Mouse (Mus musculus): ENCODE results near the gene Dynlrb2. TPM values are rescaled to one million over a fixed set of nuclear protein-coding genes. Genes with fewer than 3 reads are reported as not detected.

Dynlrb2 gene
- polyA plus RNA-seq, 1 experiment from 2014 or later: 126 TPM

DNA sequence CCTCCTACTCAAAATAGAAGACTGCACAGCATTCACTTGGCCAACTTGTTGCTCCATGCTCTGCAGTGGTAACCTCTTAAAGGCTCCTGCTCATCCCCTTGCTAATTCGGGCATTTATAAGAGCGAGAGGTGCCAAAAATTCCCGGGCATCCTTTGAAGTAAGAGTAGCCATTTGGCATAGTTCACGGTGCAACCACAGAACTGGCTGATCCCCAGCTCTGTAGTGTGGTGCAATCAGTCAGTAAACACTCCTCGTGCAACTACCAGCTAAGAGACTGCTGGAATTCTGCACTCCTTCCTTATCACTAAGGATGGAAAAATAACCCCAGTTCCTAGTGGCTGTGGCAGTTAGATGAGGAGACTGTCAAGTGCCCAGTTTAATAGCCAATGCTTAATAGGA lies 3.9 kb downstream of the Dynlrb2 start:
- no peaks in the 10 kb centered on the region for H3K36me3 ChIP-seq
- no peak for ATAC-seq (ENCODE audit: insufficient number of reproducible peaks, low FRiP score, low TSS enrichment, low read depth)
- no peak overlapping the region for H3K27ac ChIP-seq (replicated peaks)
- H3K4me1 ChIP-seq: peaks cover 9% of the 10 kb centered on the region
- no peaks in the 10 kb centered on the region for H3K9me3 ChIP-seq (replicated peaks)
- H3K27me3 ChIP-seq: no peaks in the 10 kb centered on the region
- 70% methylated on average over 5 of the region's 5 CpGs for WGBS
- H3K9ac ChIP-seq: no peak overlapping the region
- no peak overlapping the region for H3K4me3 ChIP-seq (replicated peaks)
- no peak overlapping the region for H3K4me2 ChIP-seq (replicated peaks)

DNA sequence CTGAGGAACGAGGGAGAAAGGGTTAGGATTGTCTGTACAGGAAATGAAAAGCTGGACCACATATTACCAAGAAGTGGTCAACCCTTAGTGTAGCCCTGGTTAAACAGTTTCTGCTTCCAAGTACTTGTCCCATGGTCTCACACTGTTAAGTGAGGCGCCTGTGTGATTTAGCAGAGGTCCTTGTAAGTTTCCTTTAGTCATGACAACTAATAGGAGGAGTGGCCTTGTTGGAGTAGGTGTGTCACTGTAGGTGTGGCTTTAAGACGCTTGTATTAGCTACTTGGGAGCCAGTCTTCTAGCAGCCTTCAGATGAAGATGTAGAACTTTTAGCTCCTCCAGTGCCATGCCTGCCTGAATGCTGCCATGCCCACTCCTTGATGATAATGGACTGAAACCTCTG lies 4.5 kb downstream of the Dynlrb2 start:
- WGBS: 70% methylated on average over 3 of the region's 3 CpGs
- H3K4me2 ChIP-seq (replicated peaks): no peak overlapping the region
- H3K27me3 ChIP-seq: no peaks in the 10 kb centered on the region
- H3K9me3 ChIP-seq (replicated peaks): no peaks in the 10 kb centered on the region
- H3K9ac ChIP-seq: no peak overlapping the region
- no peak for ATAC-seq (ENCODE audit: insufficient number of reproducible peaks, low FRiP score, low TSS enrichment, low read depth)
- peaks cover 8% of the 10 kb centered on the region for H3K4me1 ChIP-seq
- H3K27ac ChIP-seq (replicated peaks): no peak overlapping the region
- no peaks in the 10 kb centered on the region for H3K36me3 ChIP-seq
- H3K4me3 ChIP-seq (replicated peaks): no peak overlapping the region

DNA sequence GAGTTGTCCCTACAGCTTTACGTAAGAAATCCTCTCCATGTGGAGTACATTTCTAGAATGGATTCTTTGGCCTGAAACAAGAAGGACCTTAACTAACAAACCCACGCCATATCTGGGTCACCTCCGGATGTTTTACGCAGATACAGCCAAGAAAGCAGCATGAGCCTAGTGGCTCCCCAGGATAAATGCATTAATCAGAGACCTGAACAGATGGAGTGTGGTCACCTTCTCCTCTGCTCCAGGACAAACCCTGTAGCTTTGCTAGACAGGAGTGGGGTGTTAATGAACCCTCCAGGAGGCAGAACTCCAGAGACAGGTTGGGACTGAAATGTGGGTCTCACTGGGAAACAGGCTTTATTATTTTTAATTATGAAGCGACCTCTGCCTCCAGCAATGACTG lies 14.9 kb downstream of the Dynlrb2 start:
- no peak overlapping the region for H3K9ac ChIP-seq
- H3K4me1 ChIP-seq: no peaks in the 10 kb centered on the region
- H3K27ac ChIP-seq (replicated peaks): no peak overlapping the region
- no peak for ATAC-seq (ENCODE audit: insufficient number of reproducible peaks, low FRiP score, low TSS enrichment, low read depth)
- WGBS: 85% methylated on average over 5 of the region's 5 CpGs
- no peaks in the 10 kb centered on the region for H3K27me3 ChIP-seq
- peaks cover 9% of the 10 kb centered on the region; the same call in 1 of the 2 replicates for H3K9me3 ChIP-seq (replicated peaks)
- no peaks in the 10 kb centered on the region for H3K36me3 ChIP-seq
- H3K4me2 ChIP-seq (replicated peaks): no peak overlapping the region
- no peak overlapping the region for H3K4me3 ChIP-seq (replicated peaks)

GRCm38 (mm10) chr8:116521208-116521607 lies 16.4 kb downstream of the Dynlrb2 start:
- Histone ChIP-seq H3K27me3 (no peaks in the 10 kb centered on the region), H3K4me3 (replicated peaks) (no peak overlapping the region), H3K9ac (no peak overlapping the region), H3K4me2 (replicated peaks) (no peak overlapping the region), H3K4me1 (no peaks in the 10 kb centered on the region), H3K36me3 (no peaks in the 10 kb centered on the region), H3K9me3 (replicated peaks) (peaks cover 9% of the 10 kb centered on the region; the same call in 1 of the 2 replicates), H3K27ac (replicated peaks) (no peak overlapping the region)
- no peak for ATAC-seq (ENCODE audit: insufficient number of reproducible peaks, low FRiP score, low TSS enrichment, low read depth)
- 92% methylated on average over 4 of the region's 4 CpGs for WGBS

DNA sequence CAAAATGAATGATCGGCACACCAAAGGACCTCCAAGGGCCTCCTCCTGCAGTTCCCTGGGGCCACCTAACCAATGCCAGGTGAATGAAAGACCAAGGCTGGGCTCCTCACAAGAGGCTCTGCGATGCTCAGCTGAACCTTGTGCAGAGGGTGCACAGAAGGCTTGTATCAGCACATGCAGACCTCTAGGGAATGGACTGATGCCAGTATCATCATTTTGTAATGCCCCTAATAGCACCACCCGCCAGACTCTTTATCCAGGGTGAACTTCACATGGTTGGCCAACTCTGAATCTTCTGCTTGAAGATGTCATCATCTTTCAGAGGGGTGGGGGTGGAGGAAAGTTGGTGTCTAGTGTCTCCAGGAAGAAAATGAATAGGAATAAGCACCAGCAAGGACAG lies 16.9 kb downstream of the Dynlrb2 start:
- ATAC-seq (ENCODE audit: insufficient number of reproducible peaks, low FRiP score, low TSS enrichment, low read depth): no peak
- Histone ChIP-seq H3K36me3 (no peaks in the 10 kb centered on the region), H3K4me3 (replicated peaks) (no peak overlapping the region), H3K27ac (replicated peaks) (no peak overlapping the region), H3K9ac (no peak overlapping the region), H3K4me2 (replicated peaks) (no peak overlapping the region), H3K9me3 (replicated peaks) (peaks cover 7% of the 10 kb centered on the region; the same call in 1 of the 2 replicates), H3K27me3 (no peaks in the 10 kb centered on the region), H3K4me1 (no peaks in the 10 kb centered on the region)
- WGBS: 76% methylated on average over 3 of the region's 3 CpGs

DNA sequence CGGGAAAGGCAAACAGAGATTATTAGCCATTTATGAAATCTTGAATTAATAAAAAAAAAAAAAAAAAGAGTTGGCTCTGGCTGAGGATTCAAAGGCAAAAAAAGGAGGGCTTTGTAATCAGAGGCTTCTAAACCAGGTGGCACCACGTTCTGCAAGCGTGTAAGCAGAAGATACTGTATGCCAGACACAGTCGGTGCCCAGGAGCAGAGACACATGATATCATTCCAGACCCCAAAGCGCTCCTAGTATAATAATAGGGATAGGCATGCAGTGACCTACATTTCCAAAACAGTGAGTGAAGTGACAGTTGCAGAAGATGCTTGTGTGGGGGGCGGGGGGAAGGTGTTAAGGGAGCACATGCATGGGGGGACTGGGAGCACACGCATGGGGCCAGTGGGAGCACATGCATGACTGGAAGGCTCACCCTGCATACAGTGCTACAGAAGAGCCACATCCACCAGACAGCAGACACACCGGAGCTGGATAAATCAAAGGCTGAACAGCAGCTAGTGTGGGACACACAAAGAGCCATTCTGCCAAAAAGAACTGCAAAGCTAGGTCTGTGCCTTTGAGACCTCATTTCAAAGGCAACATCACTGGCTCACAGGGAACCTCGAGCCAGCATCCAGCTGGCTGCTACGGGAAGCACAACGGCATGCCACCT lies 17.5 kb downstream of the Dynlrb2 start:
- Histone ChIP-seq H3K27me3 (no peaks in the 10 kb centered on the region), H3K4me3 (replicated peaks) (no peak overlapping the region), H3K36me3 (no peaks in the 10 kb centered on the region), H3K9me3 (replicated peaks) (0 out of 2 replicates have a peak, but pooled peaks cover 4% of the 10 kb centered on the region), H3K9ac (no peak overlapping the region), H3K4me2 (replicated peaks) (no peak overlapping the region), H3K27ac (replicated peaks) (no peak overlapping the region), H3K4me1 (no peaks in the 10 kb centered on the region)
- ATAC-seq (ENCODE audit: insufficient number of reproducible peaks, low FRiP score, low TSS enrichment, low read depth): no peak
- WGBS: 74% methylated on average over 11 of the region's 11 CpGs

GRCm38 (mm10) chr8:116524915-116525314 lies 20.1 kb downstream of the Dynlrb2 start:
- no peaks in the 10 kb centered on the region for H3K27me3 ChIP-seq
- no peak; the same call in 1 of the 2 replicates for ATAC-seq (ENCODE audit: insufficient number of reproducible peaks, low FRiP score, low TSS enrichment, low read depth)
- 89% methylated on average over 7 of the region's 7 CpGs for WGBS

DNA sequence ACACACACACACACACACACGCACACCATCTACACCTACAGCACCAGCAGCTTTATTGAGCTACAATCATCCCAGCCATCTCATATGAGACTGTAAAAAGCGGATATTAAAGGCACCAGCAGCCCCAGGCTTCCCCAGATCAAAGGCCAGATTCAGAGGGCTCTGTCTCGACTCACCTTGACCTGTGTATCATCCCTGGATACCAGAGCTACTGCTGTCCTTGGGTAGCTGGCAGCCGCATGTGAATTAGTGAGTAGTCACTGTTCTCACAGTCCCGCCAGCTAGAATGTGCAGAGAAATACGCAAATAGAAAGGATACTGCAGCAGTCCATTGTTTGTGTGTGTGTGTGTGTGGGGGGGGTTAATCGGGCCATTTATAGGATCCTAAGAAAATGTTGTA lies 24.0 kb downstream of the Dynlrb2 start:
- Histone ChIP-seq H3K4me1 (no peaks in the 10 kb centered on the region), H3K36me3 (no peaks in the 10 kb centered on the region), H3K4me2 (replicated peaks) (no peak overlapping the region), H3K27me3 (no peaks in the 10 kb centered on the region), H3K9me3 (replicated peaks) (no peaks in the 10 kb centered on the region), H3K9ac (no peak overlapping the region), H3K27ac (replicated peaks) (no peak overlapping the region), H3K4me3 (replicated peaks) (no peak overlapping the region)
- WGBS: 69% methylated on average over 7 of the region's 7 CpGs
- ATAC-seq (ENCODE audit: insufficient number of reproducible peaks, low FRiP score, low TSS enrichment, low read depth): no peak

More at GRCm38 (mm10) chr8:116524915-116525314, 20.1 kb downstream of the Dynlrb2 start:
- Histone ChIP-seq H3K27ac (replicated peaks) (no peak overlapping the region), H3K36me3 (no peaks in the 10 kb centered on the region), H3K4me1 (no peaks in the 10 kb centered on the region), H3K4me2 (replicated peaks) (no peak overlapping the region), H3K9me3 (replicated peaks) (no peaks in the 10 kb centered on the region), H3K4me3 (replicated peaks) (no peak overlapping the region), H3K9ac (no peak overlapping the region)

- H3K4me2 ChIP-seq (replicated peaks): no peak overlapping the region
- 75% methylated on average over 6 of the region's 6 CpGs for WGBS
- ATAC-seq (ENCODE audit: insufficient number of reproducible peaks, low FRiP score, low TSS enrichment, low read depth): no peak
Observed at GRCm38 (mm10) chr8:116533081-116533480, 28.3 kb downstream of the Dynlrb2 start.

GRCm38 (mm10) chr8:116536786-116537185 lies 32.0 kb downstream of the Dynlrb2 start:
- 72% methylated on average over 5 of the region's 5 CpGs for WGBS
- H3K9me3 ChIP-seq (replicated peaks): no peaks in the 10 kb centered on the region
- H3K4me3 ChIP-seq (replicated peaks): no peak overlapping the region
- H3K4me1 ChIP-seq: no peaks in the 10 kb centered on the region
- no peaks in the 10 kb centered on the region for H3K36me3 ChIP-seq
- H3K9ac ChIP-seq: no peak overlapping the region
- no peak overlapping the region for H3K4me2 ChIP-seq (replicated peaks)
- no peak for ATAC-seq (ENCODE audit: insufficient number of reproducible peaks, low FRiP score, low TSS enrichment, low read depth)
- H3K27ac ChIP-seq (replicated peaks): no peak overlapping the region
- no peaks in the 10 kb centered on the region for H3K27me3 ChIP-seq

More at GRCm38 (mm10) chr8:116533081-116533480, 28.3 kb downstream of the Dynlrb2 start:
- no peaks in the 10 kb centered on the region for H3K9me3 ChIP-seq (replicated peaks)
- no peak overlapping the region for H3K9ac ChIP-seq
- H3K27ac ChIP-seq (replicated peaks): no peak overlapping the region
- H3K27me3 ChIP-seq: no peaks in the 10 kb centered on the region
- H3K4me3 ChIP-seq (replicated peaks): no peak overlapping the region
- H3K4me1 ChIP-seq: no peaks in the 10 kb centered on the region
- H3K36me3 ChIP-seq: no peaks in the 10 kb centered on the region

DNA sequence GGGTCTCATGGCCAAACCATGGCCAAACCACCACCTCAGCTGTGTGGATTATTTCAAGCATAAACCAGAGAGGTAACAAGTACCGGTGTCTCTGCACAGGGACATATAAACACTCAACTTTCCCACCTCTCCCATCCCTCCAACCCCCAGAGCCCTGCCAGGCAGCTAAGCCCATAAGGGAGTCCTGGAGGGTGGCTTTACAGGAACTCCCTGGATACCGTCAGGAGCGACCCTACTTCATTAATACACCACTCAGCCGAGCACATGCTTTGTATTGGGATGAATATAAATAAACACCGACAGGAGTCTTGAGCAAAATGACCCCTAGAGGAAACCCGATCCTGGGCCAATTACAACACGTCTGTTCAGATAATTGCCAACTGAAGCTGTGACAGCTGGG lies 34.0 kb downstream of the Dynlrb2 start:
- no peak overlapping the region for H3K4me3 ChIP-seq (replicated peaks)
- H3K27me3 ChIP-seq: no peaks in the 10 kb centered on the region
- H3K9me3 ChIP-seq (replicated peaks): no peaks in the 10 kb centered on the region
- H3K36me3 ChIP-seq: no peaks in the 10 kb centered on the region
- H3K4me2 ChIP-seq (replicated peaks): no peak overlapping the region
- no peaks in the 10 kb centered on the region for H3K4me1 ChIP-seq
- 33% methylated on average over 7 of the region's 7 CpGs for WGBS
- H3K27ac ChIP-seq (replicated peaks): no peak overlapping the region
- H3K9ac ChIP-seq: no peak overlapping the region
- peak; percentile 76 for ATAC-seq (ENCODE audit: insufficient number of reproducible peaks, low FRiP score, low TSS enrichment, low read depth)

GRCm38 (mm10) chr8:116540136-116540535 lies 35.4 kb downstream of the Dynlrb2 start:
- no peaks in the 10 kb centered on the region for H3K36me3 ChIP-seq
- H3K27ac ChIP-seq (replicated peaks): no peak overlapping the region
- H3K9me3 ChIP-seq (replicated peaks): no peaks in the 10 kb centered on the region
- H3K4me1 ChIP-seq: no peaks in the 10 kb centered on the region
- H3K27me3 ChIP-seq: no peaks in the 10 kb centered on the region
- H3K4me3 ChIP-seq (replicated peaks): no peak overlapping the region
- no peak for ATAC-seq (ENCODE audit: insufficient number of reproducible peaks, low FRiP score, low TSS enrichment, low read depth)
- H3K4me2 ChIP-seq (replicated peaks): no peak overlapping the region
- no peak overlapping the region for H3K9ac ChIP-seq
- WGBS: 81% methylated on average over 1 of the region's 1 CpGs
